ENCODE assay signal across 7 mouse cellular contexts in genomic region chr7:126929046-126929445, GRCm38 (mm10). TPM values are rescaled to one million over a fixed set of nuclear protein-coding genes. Genes with fewer than 3 reads are reported as not detected.
DNase-seq lines count a peak whose midpoint lies in the region; ATAC-seq lines count a peak whose summit lies in the region.

No protein-coding gene starts in this region.

- peak overlapping the region; percentile 73 for H3K9ac ChIP-seq in neural tube, embryonic 11.5 days (ENCODE audit: low read length)
- H3K9ac ChIP-seq in embryonic facial prominence, embryonic 12.5 days, result peak overlapping the region; percentile 69
- peak overlapping the region; percentile 85 for H3K9ac ChIP-seq in hindbrain, embryonic 16.5 days (ENCODE audit: low read depth, low read length)

- peak overlapping the region; percentile 73 for H3K4me3 ChIP-seq in neural tube, embryonic 11.5 days (ENCODE audit: low read depth, low read length)
- H3K4me3 ChIP-seq in embryonic facial prominence, embryonic 12.5 days, result peak overlapping the region; percentile 63
- H3K4me3 ChIP-seq in hindbrain, embryonic 16.5 days (ENCODE audit: low read length), result peak overlapping the region; percentile 67
- peak overlapping the region; percentile 94 for H3K4me3 ChIP-seq in midbrain, embryonic 10.5 days

- H3K36me3 ChIP-seq in neural tube, embryonic 11.5 days (ENCODE audit: control insufficient read depth, insufficient read depth, low read length), result no peaks in the 10 kb centered on the region
- peaks cover 19% of the 10 kb centered on the region for H3K36me3 ChIP-seq in embryonic facial prominence, embryonic 12.5 days
- no peaks in the 10 kb centered on the region for H3K36me3 ChIP-seq in hindbrain, embryonic 16.5 days (ENCODE audit: control insufficient read depth, insufficient read depth, low read length)
- peaks cover 37% of the 10 kb centered on the region for H3K36me3 ChIP-seq in midbrain, embryonic 10.5 days

- DNase-seq in neural tube, embryonic 11.5 days (ENCODE audit: low spot score), result no peak
- no peak for DNase-seq in neural tube, embryonic 10.5 days (ENCODE audit: extremely low spot score, low spot score)
- no peak for DNase-seq in midbrain, embryonic 10.5 days (ENCODE audit: low spot score)
- DNase-seq in cerebellum, adult 18-20 months, result no peak
- DNase-seq in right cerebral cortex, adult 18-20 months, result no peak

- ATAC-seq in neural tube, embryonic 11.5 days (ENCODE audit: insufficient read depth, low FRiP score, low TSS enrichment), result peak; percentile 69
- ATAC-seq in embryonic facial prominence, embryonic 12.5 days (ENCODE audit: insufficient number of reproducible peaks, insufficient read depth, low FRiP score, low TSS enrichment), result peak; percentile 76
- peak; percentile 78 for ATAC-seq in hindbrain, embryonic 16.5 days

- no peaks in the 10 kb centered on the region for H3K9me3 ChIP-seq in neural tube, embryonic 11.5 days (ENCODE audit: control insufficient read depth, low read length)
- H3K9me3 ChIP-seq in embryonic facial prominence, embryonic 12.5 days, result no peaks in the 10 kb centered on the region
- no peaks in the 10 kb centered on the region for H3K9me3 ChIP-seq in hindbrain, embryonic 16.5 days (ENCODE audit: control insufficient read depth, low read length)
- H3K9me3 ChIP-seq in midbrain, embryonic 10.5 days (replicated peaks), result no peaks in the 10 kb centered on the region

- 0% methylated on average over 20 of the region's 27 CpGs for WGBS in neural tube, embryonic 11.5 days
- under 1% methylated on average over 27 of the region's 27 CpGs for WGBS in embryonic facial prominence, embryonic 12.5 days
- under 1% methylated on average over 21 of the region's 27 CpGs for WGBS in hindbrain, embryonic 16.5 days
- WGBS in midbrain, embryonic 10.5 days, result 0% methylated on average over 27 of the region's 27 CpGs

- peak overlapping the region; percentile 36; the same call in 1 of the 2 replicates for H3K27ac ChIP-seq in neural tube, embryonic 11.5 days (ENCODE audit: low read depth, low read length)
- peak overlapping the region; percentile 73 for H3K27ac ChIP-seq in embryonic facial prominence, embryonic 12.5 days
- H3K27ac ChIP-seq in hindbrain, embryonic 16.5 days (ENCODE audit: low read depth, low read length), result peak overlapping the region; percentile 81
- peak overlapping the region; percentile 88 for H3K27ac ChIP-seq in midbrain, embryonic 10.5 days (replicated peaks)

- H3K4me2 ChIP-seq in neural tube, embryonic 11.5 days (ENCODE audit: low read depth), result peak overlapping the region; percentile 97
- H3K4me2 ChIP-seq in embryonic facial prominence, embryonic 12.5 days (replicated peaks), result peak overlapping the region; percentile 81
- H3K4me2 ChIP-seq in hindbrain, embryonic 16.5 days (ENCODE audit: low read length), result peak overlapping the region; percentile 88

- no peaks in the 10 kb centered on the region for H3K27me3 ChIP-seq in neural tube, embryonic 11.5 days (ENCODE audit: control insufficient read depth, insufficient read depth, low read length)
- H3K27me3 ChIP-seq in embryonic facial prominence, embryonic 12.5 days, result no peaks in the 10 kb centered on the region
- no peaks in the 10 kb centered on the region for H3K27me3 ChIP-seq in hindbrain, embryonic 16.5 days (replicated peaks; ENCODE audit: control insufficient read depth, insufficient read depth, low read length)
- no peaks in the 10 kb centered on the region for H3K27me3 ChIP-seq in midbrain, embryonic 10.5 days (ENCODE audit: low read depth, poor library complexity, severe bottlenecking)

- 0 out of 2 replicates have a peak, but pooled peaks cover 5% of the 10 kb centered on the region for H3K4me1 ChIP-seq in neural tube, embryonic 11.5 days (ENCODE audit: control insufficient read depth, insufficient read depth, low read length)
- H3K4me1 ChIP-seq in embryonic facial prominence, embryonic 12.5 days, result peaks cover 11% of the 10 kb centered on the region
- H3K4me1 ChIP-seq in hindbrain, embryonic 16.5 days (ENCODE audit: control insufficient read depth, insufficient read depth, low read depth, low read length), result peaks cover 6% of the 10 kb centered on the region
- peaks cover 28% of the 10 kb centered on the region for H3K4me1 ChIP-seq in midbrain, embryonic 10.5 days

RNA-seq across cellular contexts. Expression of gene Kctd13, which starts 0.4 kb away (rescaled TPM):
- polyA plus RNA-seq in neural tube, embryonic 11.5 days (2014; fragmentation: Nextera tagmentation; extraction: Ambion mirVana), result 33.4 and 35.6 TPM in 2 replicates
- polyA plus RNA-seq in embryonic facial prominence, embryonic 12.5 days (2016; fragmentation: Nextera tagmentation; extraction: Ambion mirVana), result 20.6 and 25.0 TPM in 2 replicates
- 126 and 134 TPM in 2 replicates for polyA plus RNA-seq in hindbrain, embryonic 16.5 days (2015; fragmentation: Nextera tagmentation; extraction: Ambion mirVana)
- 20.8 and 26.1 TPM in 2 replicates for polyA plus RNA-seq in midbrain, embryonic 10.5 days (2016; fragmentation: Nextera tagmentation; extraction: Ambion mirVana)

RNA-seq across cellular contexts. Expression of gene Tmem219, which starts 6.3 kb away (rescaled TPM):
- 19.7 and 20.0 TPM in 2 replicates for polyA plus RNA-seq in neural tube, embryonic 11.5 days (2014; fragmentation: Nextera tagmentation; extraction: Ambion mirVana)
- 18.6 and 22.2 TPM in 2 replicates for polyA plus RNA-seq in embryonic facial prominence, embryonic 12.5 days (2016; fragmentation: Nextera tagmentation; extraction: Ambion mirVana)
- 34.0 and 35.9 TPM in 2 replicates for polyA plus RNA-seq in hindbrain, embryonic 16.5 days (2015; fragmentation: Nextera tagmentation; extraction: Ambion mirVana)
- 29.4 and 36.1 TPM in 2 replicates for polyA plus RNA-seq in midbrain, embryonic 10.5 days (2016; fragmentation: Nextera tagmentation; extraction: Ambion mirVana)

RNA-seq across cellular contexts. Expression of gene Asphd1, which starts 20.3 kb away (rescaled TPM):
- 0.82 and 0.87 TPM in 2 replicates for polyA plus RNA-seq in neural tube, embryonic 11.5 days (2014; fragmentation: Nextera tagmentation; extraction: Ambion mirVana)
- 0.55 and 0.77 TPM in 2 replicates for polyA plus RNA-seq in embryonic facial prominence, embryonic 12.5 days (2016; fragmentation: Nextera tagmentation; extraction: Ambion mirVana)
- 9.4 and 11.5 TPM in 2 replicates for polyA plus RNA-seq in hindbrain, embryonic 16.5 days (2015; fragmentation: Nextera tagmentation; extraction: Ambion mirVana)
- 0.25 and 0.76 TPM in 2 replicates for polyA plus RNA-seq in midbrain, embryonic 10.5 days (2016; fragmentation: Nextera tagmentation; extraction: Ambion mirVana)

RNA-seq across cellular contexts. Expression of gene Sez6l2, which starts 21.3 kb away (rescaled TPM):
- polyA plus RNA-seq in neural tube, embryonic 11.5 days (2014; fragmentation: Nextera tagmentation; extraction: Ambion mirVana), result 10.0 and 13.5 TPM in 2 replicates
- 0.97 and 1.8 TPM in 2 replicates for polyA plus RNA-seq in embryonic facial prominence, embryonic 12.5 days (2016; fragmentation: Nextera tagmentation; extraction: Ambion mirVana)
- polyA plus RNA-seq in hindbrain, embryonic 16.5 days (2015; fragmentation: Nextera tagmentation; extraction: Ambion mirVana), result 54.9 and 56.7 TPM in 2 replicates
- 2.0 and 4.6 TPM in 2 replicates for polyA plus RNA-seq in midbrain, embryonic 10.5 days (2016; fragmentation: Nextera tagmentation; extraction: Ambion mirVana)

RNA-seq across cellular contexts. Expression of gene Taok2, which starts 44.5 kb away (rescaled TPM):
- polyA plus RNA-seq in neural tube, embryonic 11.5 days (2014; fragmentation: Nextera tagmentation; extraction: Ambion mirVana), result 33.2 and 34.0 TPM in 2 replicates
- 57.7 and 61.3 TPM in 2 replicates for polyA plus RNA-seq in embryonic facial prominence, embryonic 12.5 days (2016; fragmentation: Nextera tagmentation; extraction: Ambion mirVana)
- polyA plus RNA-seq in hindbrain, embryonic 16.5 days (2015; fragmentation: Nextera tagmentation; extraction: Ambion mirVana), result 52.8 and 60.3 TPM in 2 replicates
- polyA plus RNA-seq in midbrain, embryonic 10.5 days (2016; fragmentation: Nextera tagmentation; extraction: Ambion mirVana), result 53.2 and 61.1 TPM in 2 replicates

Comparison
In these comparisons a context has a peak if more than half of its experiments do, and no peak if none do; other contexts are left out.
1. H3K27ac ChIP-seq: peak in every context shown above with its lines; median percentile 88 in midbrain, embryonic 10.5 days; 81 in hindbrain, embryonic 16.5 days; 73 in embryonic facial prominence, embryonic 12.5 days; 36 in neural tube, embryonic 11.5 days.